Mouse (Mus musculus) heart, adult 9 months (tissue): ENCODE measurements around the gene Slc4a3.

Experiments used
- DNase-seq, 2 experiments: peaks; one replicate each; pipeline ENCODE4 v3.0.0; 2022; ENCODE audit warnings: low spot score in 2 of 2

The Slc4a3 gene

GRCm38 (mm10) chr1:75545965-75546956, at the start of gene Slc4a3:
TSS of gene Slc4a3 (plus strand) at chr1:75546266.
- DNase-seq = peak; percentile 55 to 66

DNA sequence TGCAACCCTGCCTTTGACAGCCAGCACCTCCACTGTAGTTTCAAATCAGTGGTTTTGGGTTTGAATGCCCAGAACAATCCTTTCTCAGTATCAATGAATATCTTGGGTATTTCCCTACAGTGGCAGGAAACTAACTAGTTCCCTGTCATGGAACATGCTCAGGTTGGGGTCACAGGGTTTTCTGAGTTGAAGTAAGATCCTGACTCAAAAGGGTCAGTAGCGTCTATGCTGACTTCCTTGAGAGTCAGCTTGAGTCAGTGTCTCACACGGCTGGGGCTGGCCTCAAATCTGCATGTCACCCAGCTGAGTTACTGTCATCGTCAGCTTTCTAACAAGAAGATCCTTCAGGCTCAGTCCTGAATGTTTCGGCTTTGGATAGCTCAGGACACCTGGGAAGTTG, 47.2 kb upstream of the Slc4a3 start:
- no peak for DNase-seq

GRCm38 (mm10) chr1:75499441-75499840, 46.6 kb upstream of the Slc4a3 start:
- no peak for DNase-seq

DNA sequence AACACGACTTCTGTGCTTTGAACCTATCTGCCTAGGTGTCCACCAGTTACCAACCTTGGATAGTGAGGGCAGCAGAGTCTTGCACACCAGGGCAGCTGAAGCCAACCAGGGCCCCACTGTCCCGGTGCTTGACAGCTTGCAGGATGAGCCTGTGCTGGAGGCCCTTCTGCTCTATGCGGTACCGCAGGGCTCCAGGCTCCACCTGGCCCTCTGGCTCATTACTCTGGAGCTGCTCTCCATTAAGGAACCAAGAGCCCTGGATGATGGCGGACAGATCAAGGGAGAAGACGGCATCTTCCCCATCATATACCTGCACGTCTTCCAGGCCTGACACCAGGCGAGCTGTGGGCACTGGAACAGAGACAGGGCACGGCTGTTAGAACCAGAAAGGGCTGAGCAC, 44.2 kb upstream of the Slc4a3 start:
- DNase-seq = no peak

- no peak for DNase-seq
Measured at GRCm38 (mm10) chr1:75502945-75503650, 43.0 kb upstream of the Slc4a3 start.

GRCm38 (mm10) chr1:75503651-75503980, 42.5 kb upstream of the Slc4a3 start:
- DNase-seq = no peak

- DNase-seq = no peak
Measured at GRCm38 (mm10) chr1:75504256-75505045, 41.6 kb upstream of the Slc4a3 start.

DNA sequence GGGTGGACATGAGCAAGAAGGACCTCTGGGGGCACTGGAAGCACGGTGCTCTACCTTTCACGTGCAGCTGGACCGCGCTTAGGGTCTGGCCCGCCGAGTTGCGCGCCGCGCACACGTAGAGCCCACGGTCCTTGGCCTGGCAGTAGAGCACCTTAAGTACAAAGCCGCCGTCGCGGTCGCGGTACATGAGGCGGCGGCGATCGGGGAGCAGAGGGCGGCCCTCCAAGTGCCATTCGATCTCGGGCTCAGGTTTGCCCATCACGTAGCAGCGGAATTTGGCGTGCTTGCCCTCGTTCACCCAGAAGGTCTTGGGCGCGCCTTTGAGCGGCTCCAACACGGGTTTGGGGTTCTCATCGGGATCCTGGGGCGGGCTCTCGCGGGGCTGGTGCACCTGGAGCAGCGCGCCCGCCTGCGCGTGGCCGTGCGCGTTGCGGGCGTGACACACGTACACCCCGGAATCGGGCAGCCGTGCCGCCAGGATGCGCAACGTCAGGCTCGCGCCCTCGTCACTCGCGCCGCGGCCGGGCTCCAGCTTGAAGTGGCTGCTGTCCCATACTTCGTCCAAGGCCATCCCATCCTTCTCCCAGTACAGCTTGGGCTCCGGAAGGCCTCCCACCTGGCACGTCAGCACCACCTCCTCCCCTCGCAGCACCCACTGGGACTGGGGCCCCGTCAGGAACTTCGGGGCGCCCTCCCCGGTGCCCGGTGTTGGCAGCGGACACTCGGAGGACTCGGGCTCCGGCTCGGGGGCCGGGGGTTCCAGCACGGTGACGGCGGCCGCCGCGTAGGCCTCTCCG, 40.7 kb upstream of the Slc4a3 start:
- DNase-seq = peak; percentile 63 to 75

DNA sequence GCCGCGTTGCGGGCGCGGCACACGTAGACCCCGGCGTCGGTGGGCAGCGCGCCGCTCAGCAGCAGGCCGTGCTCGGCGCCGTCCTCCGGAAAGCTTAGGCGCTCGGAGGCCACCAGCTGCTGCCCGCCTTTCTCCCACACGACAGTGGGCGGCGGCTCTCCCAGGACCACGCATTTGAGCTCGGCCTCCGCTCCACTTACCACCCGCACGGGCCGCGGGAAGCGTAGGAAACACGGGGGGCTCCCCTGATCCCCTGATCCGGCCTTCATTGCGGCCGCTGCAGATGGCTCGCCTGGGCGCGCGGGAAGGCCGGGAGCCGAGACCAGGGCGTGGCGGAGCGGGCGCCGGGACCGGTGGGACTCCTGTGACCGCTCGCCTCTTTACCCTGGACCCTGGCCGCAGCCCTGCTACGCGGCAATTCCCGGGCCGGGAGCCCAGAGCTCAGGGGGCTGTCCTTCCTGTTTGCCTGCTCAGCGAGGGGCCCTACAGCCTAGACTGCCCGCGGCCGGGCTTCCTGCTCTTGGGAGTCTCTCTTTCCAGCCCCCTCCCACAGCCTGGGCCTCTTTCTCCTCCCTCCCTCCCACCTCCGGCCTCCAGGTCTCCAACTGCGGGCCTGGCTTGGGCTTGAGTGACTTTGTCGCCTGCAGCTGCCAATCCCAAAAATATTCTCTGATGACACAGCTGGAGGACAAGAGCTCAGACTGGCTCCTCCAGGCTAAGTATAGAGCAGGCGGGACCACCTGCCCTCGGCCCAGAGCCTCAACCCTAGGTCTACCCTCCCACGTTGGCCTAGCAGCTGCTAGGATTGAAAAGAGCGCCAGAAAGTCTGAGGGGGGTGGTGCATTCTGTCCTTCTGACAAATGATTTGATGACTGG, 39.9 kb upstream of the Slc4a3 start, which contains the start of gene Obsl1:
Gene Obsl1 (minus strand): TSS at position 497 of the 876 bp plus-strand sequence.
- peak; percentile 71 to 74 for DNase-seq

- DNase-seq = no peak
Measured at GRCm38 (mm10) chr1:75507006-75507405, 39.1 kb upstream of the Slc4a3 start, which contains the start of gene Inha. TSS of gene Inha (plus strand) at chr1:75507077.

- no peak for DNase-seq
Measured at GRCm38 (mm10) chr1:75509586-75509985, 36.5 kb upstream of the Slc4a3 start.

GRCm38 (mm10) chr1:75510154-75510553, 35.9 kb upstream of the Slc4a3 start:
- DNase-seq = no peak

DNA sequence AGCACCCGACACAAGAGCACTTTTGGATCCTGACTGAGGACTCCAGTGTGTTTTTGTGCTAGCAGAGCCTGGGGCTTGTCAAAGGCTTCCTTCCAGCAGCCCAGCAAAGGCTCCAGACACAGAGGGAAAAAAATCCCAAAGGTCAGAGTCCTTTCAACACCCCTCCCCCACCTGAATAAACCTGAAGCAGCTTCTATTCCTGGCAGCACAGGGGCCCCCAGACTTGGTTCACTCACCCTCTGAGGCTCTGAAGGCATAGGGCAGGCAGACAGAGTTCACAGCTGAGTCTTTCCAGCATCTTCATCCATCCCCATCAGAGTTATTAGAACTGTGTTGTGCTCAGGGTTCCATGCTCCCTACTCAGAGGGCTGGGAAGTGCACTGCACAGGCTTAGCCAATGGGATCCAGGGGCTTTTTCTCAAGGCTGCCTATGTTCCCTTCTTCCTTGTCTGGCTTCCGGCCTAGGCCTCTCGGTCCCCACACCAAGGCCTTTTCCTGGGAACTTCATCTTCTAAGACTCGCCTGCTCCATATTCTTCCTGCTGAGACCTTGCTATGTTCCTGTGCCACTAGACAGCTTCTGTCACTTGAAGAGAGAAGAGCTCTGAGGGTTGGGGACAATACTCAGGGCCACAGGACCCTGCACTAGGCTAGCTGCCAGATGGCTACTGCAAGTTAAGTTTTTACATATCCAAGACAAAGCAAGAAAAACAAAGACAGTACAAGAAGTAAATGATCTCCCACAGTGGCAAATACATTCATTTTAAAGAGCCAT, 34.4 kb upstream of the Slc4a3 start:
- no peak for DNase-seq

- DNase-seq = no peak
Measured at GRCm38 (mm10) chr1:75512550-75512949, 33.5 kb upstream of the Slc4a3 start.

- no peak for DNase-seq
Measured at GRCm38 (mm10) chr1:75516703-75517380, 29.2 kb upstream of the Slc4a3 start.

DNA sequence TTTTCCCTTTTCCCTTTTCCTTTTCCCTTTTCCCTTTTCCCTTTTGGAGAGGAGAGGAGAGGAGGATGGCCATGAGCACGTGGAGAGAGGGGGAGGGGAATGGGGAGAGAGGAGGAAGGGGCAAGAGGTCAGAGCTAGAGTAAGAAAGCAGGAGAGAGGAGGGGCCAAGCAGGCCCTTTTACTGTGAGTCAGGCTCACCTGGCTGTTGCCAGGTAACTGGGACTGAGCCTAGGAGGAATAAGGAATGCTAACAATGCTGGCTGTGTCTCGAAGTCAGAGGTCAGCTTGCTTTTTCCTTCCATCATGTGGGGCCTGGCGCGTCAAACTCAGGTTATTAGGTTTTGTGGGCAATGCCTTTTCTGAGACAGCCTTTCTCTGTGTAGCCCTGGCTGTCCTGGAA, 28.1 kb upstream of the Slc4a3 start:
- no peak for DNase-seq

DNA sequence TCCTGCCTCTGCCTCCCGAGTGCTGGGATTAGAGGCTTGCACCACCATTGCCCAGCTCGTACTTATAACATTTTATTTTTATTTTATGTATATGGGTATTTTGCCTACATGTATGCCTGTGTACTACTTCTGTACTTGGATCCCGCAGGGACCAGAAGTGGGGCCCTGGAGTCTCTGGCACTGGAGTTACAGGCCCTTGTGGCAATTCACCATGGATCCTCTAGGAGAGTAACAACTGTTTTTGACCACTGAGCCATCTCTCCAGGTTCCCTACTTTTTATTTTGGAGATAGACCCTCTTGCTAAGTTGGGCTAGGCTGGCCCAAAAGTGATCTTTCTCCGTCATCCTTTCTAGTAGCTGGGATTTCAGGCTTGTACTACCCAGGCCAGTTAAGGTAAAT, 27.6 kb upstream of the Slc4a3 start:
- DNase-seq = no peak

DNA sequence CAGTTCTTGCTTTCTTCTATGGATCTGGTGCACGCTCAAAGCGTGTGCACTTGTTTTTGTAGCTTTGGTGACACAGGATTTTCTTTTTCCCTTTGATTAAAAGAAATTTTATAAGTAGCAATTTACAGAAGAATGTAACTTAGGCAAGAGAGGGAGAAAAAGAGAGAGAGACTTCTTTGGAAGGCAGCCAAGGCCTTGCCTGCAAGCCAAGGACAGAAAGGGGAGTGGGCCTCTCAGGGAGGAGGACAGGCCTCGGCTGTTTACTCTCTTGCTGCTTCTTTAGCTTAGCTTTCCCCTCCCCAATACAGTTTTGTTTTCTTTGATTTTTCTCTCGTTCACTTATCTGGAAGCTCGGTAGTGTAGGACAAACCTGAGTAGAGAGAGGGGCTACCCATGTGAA, 26.5 kb upstream of the Slc4a3 start:
- DNase-seq = no peak
